29 mouse cellular contexts compared by ENCODE assay signal in the genomic region with DNA sequence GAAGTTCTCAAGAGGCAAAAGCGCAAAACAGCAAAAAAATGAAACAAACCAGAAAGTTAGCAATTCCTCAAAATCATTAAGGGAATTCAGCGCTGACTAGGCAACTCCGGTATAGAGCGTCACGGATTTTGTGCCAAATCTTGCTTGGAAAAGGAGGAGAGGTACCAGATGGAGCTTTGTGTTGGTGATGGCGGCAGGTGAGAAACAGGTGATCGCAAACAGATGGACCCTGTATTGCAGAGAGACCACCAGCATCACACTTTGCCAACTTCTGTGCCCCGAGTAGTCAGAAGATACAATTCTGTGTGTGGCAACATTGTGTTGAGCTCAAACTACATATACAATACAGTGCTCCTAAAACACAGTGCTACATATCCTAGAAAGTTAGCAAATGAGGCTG.
A peak's percentile ranks its signal among the peaks of the same experiment; 100 is the strongest.
DNase-seq lines count a peak whose midpoint lies in the region; ATAC-seq and TF ChIP-seq lines count a peak whose summit lies in the region.
"Had no signal": no experiment of that assay in that cellular context is flagged by ENCODE, and none has a peak within 500 bp of the region (broad histone marks: within the 10 kb centered on the region; RNA-seq: fewer than 3 reads in every experiment).

No protein-coding gene starts in this region.

- peak; percentile 57 for ATAC-seq in forebrain, embryonic 15.5 days (replicated peaks)
- no peak for ATAC-seq in forebrain, postnatal 0 days
- ATAC-seq: CD4-positive, CD25-positive, alpha-beta regulatory T cell, adult 4 months; inflammation-experienced regulatory T-cells, adult 6 months; midbrain, embryonic 16.5 days had no signal

- H3K27me3 ChIP-seq in forebrain, embryonic 15.5 days, result no peaks in the 10 kb centered on the region
- H3K27me3 ChIP-seq in forebrain, postnatal 0 days (ENCODE audit: insufficient read depth, low read length), result no peaks in the 10 kb centered on the region
- no peaks in the 10 kb centered on the region for H3K27me3 ChIP-seq in limb, embryonic 10.5 days (ENCODE audit: low read depth, poor library complexity, severe bottlenecking)
- H3K27me3 ChIP-seq: embryonic facial prominence, embryonic 12.5 days; hindbrain, embryonic 12.5 days; limb, embryonic 13.5 days; lung, embryonic 15.5 days; neural tube, embryonic 12.5 days had no signal

- no peak for TF ChIP-seq CTCF in forebrain, postnatal 0 days (IDR thresholded peaks at IDR 0.05; ENCODE audit: low read depth)

- H3K9me3 ChIP-seq in forebrain, embryonic 15.5 days, result no peaks in the 10 kb centered on the region
- no peaks in the 10 kb centered on the region for H3K9me3 ChIP-seq in forebrain, postnatal 0 days (ENCODE audit: low read length)
- H3K9me3 ChIP-seq in limb, embryonic 10.5 days (replicated peaks), result no peaks in the 10 kb centered on the region
- H3K9me3 ChIP-seq: embryonic facial prominence, embryonic 12.5 days; hindbrain, embryonic 12.5 days; limb, embryonic 13.5 days; lung, embryonic 15.5 days; midbrain, embryonic 10.5 days; neural tube, embryonic 12.5 days had no signal

- no peak overlapping the region for H3K9ac ChIP-seq in forebrain, embryonic 15.5 days (replicated peaks)
- no peak overlapping the region for H3K9ac ChIP-seq in forebrain, postnatal 0 days
- H3K9ac ChIP-seq: embryonic facial prominence, embryonic 12.5 days; hindbrain, embryonic 12.5 days; limb, embryonic 13.5 days; lung, embryonic 15.5 days; neural tube, embryonic 12.5 days had no signal

- 74% methylated on average over 8 of the region's 8 CpGs for WGBS in forebrain, embryonic 15.5 days
- 71% methylated on average over 8 of the region's 8 CpGs for WGBS in forebrain, postnatal 0 days
- WGBS in limb, embryonic 10.5 days, result 95% methylated on average over 8 of the region's 8 CpGs

- no peak overlapping the region for H3K4me2 ChIP-seq in forebrain, embryonic 15.5 days (replicated peaks)
- H3K4me2 ChIP-seq in forebrain, postnatal 0 days (ENCODE audit: low read depth), result no peak overlapping the region
- H3K4me2 ChIP-seq: embryonic facial prominence, embryonic 12.5 days; hindbrain, embryonic 12.5 days; limb, embryonic 13.5 days; liver, embryonic 11.5 days; lung, embryonic 15.5 days; neural tube, embryonic 12.5 days had no signal

- intact Hi-C loops in left cerebral cortex, postnatal 4 days (cut with DNase I), result no loop called here
- intact Hi-C loops in left cerebral cortex, postnatal 14 days (cut with DNase I), result no loop called here

- H3K4me3 ChIP-seq in forebrain, embryonic 15.5 days, result no peak overlapping the region
- no peak overlapping the region for H3K4me3 ChIP-seq in forebrain, postnatal 0 days (ENCODE audit: low read depth, low read length)
- no peak overlapping the region for H3K4me3 ChIP-seq in limb, embryonic 10.5 days
- H3K4me3 ChIP-seq: embryonic facial prominence, embryonic 12.5 days; hindbrain, embryonic 12.5 days; limb, embryonic 13.5 days; lung, embryonic 15.5 days; midbrain, embryonic 10.5 days; myocyte; neural tube, embryonic 12.5 days had no signal

- no peaks in the 10 kb centered on the region for H3K36me3 ChIP-seq in forebrain, embryonic 15.5 days
- no peaks in the 10 kb centered on the region for H3K36me3 ChIP-seq in forebrain, postnatal 0 days (ENCODE audit: insufficient read depth)
- no peaks in the 10 kb centered on the region for H3K36me3 ChIP-seq in limb, embryonic 10.5 days
- H3K36me3 ChIP-seq: embryonic facial prominence, embryonic 12.5 days; hindbrain, embryonic 12.5 days; limb, embryonic 13.5 days; lung, embryonic 15.5 days; midbrain, embryonic 10.5 days; neural tube, embryonic 12.5 days had no signal

- H3K27ac ChIP-seq in forebrain, embryonic 15.5 days (replicated peaks), result no peak overlapping the region
- no peak overlapping the region for H3K27ac ChIP-seq in forebrain, postnatal 0 days (ENCODE audit: low read depth, low read length)
- no peak overlapping the region for H3K27ac ChIP-seq in limb, embryonic 10.5 days
- H3K27ac ChIP-seq: embryonic facial prominence, embryonic 12.5 days; hindbrain, embryonic 12.5 days; limb, embryonic 13.5 days; lung, embryonic 15.5 days; midbrain, embryonic 10.5 days; neural tube, embryonic 12.5 days; stomach, postnatal 0 days had no signal

- DNase-seq in cerebellum, postnatal 10 days, result peak; percentile 80 to 81
- DNase-seq in cerebellum, adult 18-20 months, result no peak
- DNase-seq in forebrain, postnatal 0 days, result no peak
- DNase-seq in left cerebral cortex, postnatal 4 days, result peak; percentile 23
- DNase-seq in left cerebral cortex, postnatal 14 days (ENCODE audit: low spot score in 2 of 2), result no peak
- DNase-seq in limb, embryonic 10.5 days (ENCODE audit: low spot score), result peak; percentile 12
- DNase-seq: adrenal gland, postnatal 14 days; embryo, embryonic 11 days; gastrocnemius, postnatal 10 days; heart, postnatal 14 days; kidney, adult 11 months; kidney, postnatal 14 days; layer of hippocampus, adult 9-11 months; right cerebral cortex, postnatal 4 days; thymus, adult 2 months; thymus, postnatal 36 days had no signal

- peaks cover 18% of the 10 kb centered on the region for H3K4me1 ChIP-seq in forebrain, embryonic 15.5 days
- H3K4me1 ChIP-seq in forebrain, postnatal 0 days (ENCODE audit: insufficient read depth), result peaks cover 7% of the 10 kb centered on the region; the same call in 1 of the 2 replicates
- H3K4me1 ChIP-seq in limb, embryonic 10.5 days, result no peaks in the 10 kb centered on the region
- H3K4me1 ChIP-seq: embryonic facial prominence, embryonic 12.5 days; lung, embryonic 15.5 days; neural tube, embryonic 12.5 days had no signal

Comparison
In these comparisons a context has a peak if more than half of its experiments do, and no peak if none do; other contexts are left out.
1. DNase-seq: peak in cerebellum, postnatal 10 days (2 of 2), left cerebral cortex, postnatal 4 days (single experiment) and limb, embryonic 10.5 days (single experiment); none in cerebellum, adult 18-20 months (0 of 2), forebrain, postnatal 0 days (single experiment) and left cerebral cortex, postnatal 14 days (0 of 2).